In genomic region chr16:32875281-32875680, GRCm38 (mm10) we compare ENCODE assay signal across 6 mouse cellular contexts. TPM values are rescaled to one million over a fixed set of nuclear protein-coding genes. Genes with fewer than 3 reads are reported as not detected.
DNase-seq lines count a peak whose midpoint lies in the region; ATAC-seq and TF ChIP-seq lines count a peak whose summit lies in the region.
"Not testable (repeated sequence)": the region's sequence is repeated elsewhere in the genome, so short reads cannot be mapped to it uniquely, and the experiment has no call there.

No protein-coding gene starts in this region.

- not testable (repeated sequence) for H3K27ac ChIP-seq in CH12.LX (ENCODE audit: insufficient read depth, low read depth); left cerebral cortex, adult 2 months; midbrain, postnatal 0 days (ENCODE audit: low read depth, low read length)
- peak overlapping the region; percentile 42; the same call in 1 of the 2 replicates for H3K27ac ChIP-seq in intestine, postnatal 0 days (ENCODE audit: low read depth, low read length)

- 0 out of 4 replicates have a peak, but pooled peaks of 1 of the 2 experiments have one; percentile 5 for TF ChIP-seq CTCF in CH12.LX (conservative IDR thresholded peaks at IDR 0.05 in 1 of 2, IDR thresholded peaks at IDR 0.05 in 1 of 2; ENCODE audit: low read depth in 2 of 2, low read length in 2 of 2)
- TF ChIP-seq CTCF in intestine, postnatal 0 days (IDR thresholded peaks at IDR 0.05; ENCODE audit: low read depth) = not testable (repeated sequence)
- TF ChIP-seq CTCF in left cerebral cortex, adult 2 months (IDR thresholded peaks at IDR 0.05) = peak; percentile 5
- peak; percentile 21; the same call in 1 of the 2 replicates for TF ChIP-seq CTCF in midbrain, postnatal 0 days (IDR thresholded peaks at IDR 0.05)

- dilution Hi-C loops in CH12.LX (cut with MboI; ENCODE audit: extremely low pct_ligation_motif_present, extremely low pct_unique_long_range_greater_than_20kb, low sequenced_read_pairs) = not testable (repeated sequence)

- not testable (repeated sequence) for H3K9me3 ChIP-seq in CH12.LX (replicated peaks; ENCODE audit: low read length); intestine, postnatal 0 days (ENCODE audit: control insufficient read depth); midbrain, postnatal 0 days (ENCODE audit: low read length)

- ATAC-seq in intestine, postnatal 0 days; midbrain, postnatal 0 days (ENCODE audit: low FRiP score): not testable (repeated sequence)

- H3K79me2 ChIP-seq in CH12.LX (replicated peaks; ENCODE audit: control insufficient read depth, extremely low read depth, insufficient read depth, poor library complexity, severe bottlenecking) = peaks cover 20% of the 10 kb centered on the region

- H3K4me3 ChIP-seq in CH12.LX (replicated peaks in 1 of 3; ENCODE audit: low read depth in 2 of 3, low read length in 2 of 3, poor library complexity in 1 of 3) = peak overlapping the region in 1 of 3 experiments; percentile 90
- not testable (repeated sequence) for H3K4me3 ChIP-seq in intestine, postnatal 0 days (ENCODE audit: low read depth, low read length); left cerebral cortex, adult 2 months; midbrain, postnatal 0 days (ENCODE audit: low read depth, low read length)

- TF ChIP-seq POLR2A in CH12.LX (IDR thresholded peaks at IDR 0.05; ENCODE audit: low read depth, low read length) = not testable (repeated sequence)

- intact Hi-C loops in left cerebral cortex, adult 2 months (cut with DNase I) = loop anchor here (5.0 kb wide), 2 partner anchors 182 to 507 kb away; partner anchors contain the start of genes Iqcg, Rpl35a and Zfp148

- in situ Hi-C loops in CH12.LX (cut with MboI; ENCODE audit: low pct_ligation_motif_present, low pct_unique_long_range_greater_than_20kb, low sequenced_read_pairs) = not testable (repeated sequence)

- H3K4me2 ChIP-seq in CH12.LX (ENCODE audit: insufficient read depth, low read depth, poor library complexity, severe bottlenecking); intestine, postnatal 0 days (replicated peaks; ENCODE audit: low read depth); midbrain, postnatal 0 days (ENCODE audit: low read depth, low read length, poor library complexity, severe bottlenecking): not testable (repeated sequence)

- TF ChIP-seq RAD21 in CH12.LX (IDR thresholded peaks at IDR 0.05; ENCODE audit: low read depth, low read length) = not testable (repeated sequence)

- 64% methylated on average over 1 of the region's 1 CpGs for WGBS in intestine, postnatal 0 days
- WGBS in midbrain, postnatal 0 days = 58% methylated on average over 1 of the region's 1 CpGs

- H3K27me3 ChIP-seq in CH12.LX (replicated peaks); intestine, postnatal 0 days (replicated peaks; ENCODE audit: control insufficient read depth, insufficient read depth, low read length); midbrain, postnatal 0 days (ENCODE audit: insufficient read depth, low read length): not testable (repeated sequence)

- H3K36me3 ChIP-seq in CH12.LX (replicated peaks in 1 of 2; ENCODE audit: control insufficient read depth in 1 of 2, insufficient read depth in 1 of 2, low read length in 1 of 2) = peaks cover 3 to 16% of the 10 kb centered on the region in 2 experiments
- not testable (repeated sequence) for H3K36me3 ChIP-seq in intestine, postnatal 0 days (ENCODE audit: control insufficient read depth, insufficient read depth); midbrain, postnatal 0 days (ENCODE audit: insufficient read depth, low read length)

- not testable (repeated sequence) for H3K9ac ChIP-seq in CH12.LX (ENCODE audit: insufficient read depth, low read depth); intestine, postnatal 0 days (ENCODE audit: low read depth, low read length); midbrain, postnatal 0 days (replicated peaks; ENCODE audit: low read length, poor library complexity, severe bottlenecking)

- not testable (repeated sequence) for TF ChIP-seq EP300 in CH12.LX (IDR thresholded peaks at IDR 0.05; ENCODE audit: low read length)

- H3K4me1 ChIP-seq in CH12.LX (ENCODE audit: control insufficient read depth in 1 of 2, insufficient read depth in 2 of 2) = peaks cover 9 to 67% of the 10 kb centered on the region in 2 experiments
- H3K4me1 ChIP-seq in intestine, postnatal 0 days (replicated peaks; ENCODE audit: control insufficient read depth, insufficient read depth, low read length); midbrain, postnatal 0 days (ENCODE audit: insufficient read depth, low read length): not testable (repeated sequence)

- DNase-seq in 3T3-L1 (ENCODE audit: low read depth, low spot score) (peak; percentile 60), adipocyte (ENCODE audit: low spot score) (peak; percentile 38)
- not testable (repeated sequence) for DNase-seq in CH12.LX (ENCODE audit: extremely low read depth); left cerebral cortex, adult 2 months (ENCODE audit: extremely low spot score in 1 of 2, low spot score in 2 of 2); midbrain, postnatal 0 days (ENCODE audit: low spot score)

TF ChIP-seq in CH12.LX, 34 proteins besides CTCF, POLR2A, EP300 and RAD21:
- TF ChIP-seq ZNF384 (IDR thresholded peaks at IDR 0.05; ENCODE audit: low read depth, low read length) = peak; percentile 46
TF ChIP-seq in CH12.LX: peak in this region for 1; not testable (repeated sequence) for 33.

RNA-seq across cellular contexts. Expression of gene Fyttd1, which starts 2.0 kb away (rescaled TPM):
- total RNA-seq in CH12.LX (2012; rRNA removed) (163 and 168 TPM in 2 replicates), CH12.LX (2014; rRNA removed) (264 and 297 TPM in 2 replicates)
- polyA plus RNA-seq in CH12.LX (2012; ENCODE audit: insufficient read length, low read depth) = 148 and 164 TPM in 2 replicates
- 52.7 and 52.8 TPM in 2 replicates for polyA plus RNA-seq in intestine, postnatal 0 days (2015; fragmentation: Nextera tagmentation; extraction: Ambion mirVana)
- 100 to 1,000 TPM; 112 to 119 TPM for total RNA-seq in left cerebral cortex, adult 2 months (2021)
- 56.9 and 125 TPM in 2 replicates for total RNA-seq in midbrain, postnatal 0 days (2014; rRNA removed)
- 115 and 139 TPM in 2 replicates for polyA plus RNA-seq in midbrain, postnatal 0 days (2015; fragmentation: Nextera tagmentation; extraction: Ambion mirVana)

RNA-seq across cellular contexts. Expression of gene Rubcn, which starts 2.3 kb away (rescaled TPM):
- total RNA-seq in CH12.LX (2012; rRNA removed) = 21.0 and 28.0 TPM in 2 replicates
- total RNA-seq in CH12.LX (2014; rRNA removed) = 38.3 and 40.4 TPM in 2 replicates
- 22.2 and 27.7 TPM in 2 replicates for polyA plus RNA-seq in CH12.LX (2012; ENCODE audit: insufficient read length, low read depth)
- polyA plus RNA-seq in intestine, postnatal 0 days (2015; fragmentation: Nextera tagmentation; extraction: Ambion mirVana) = 8.3 and 8.6 TPM in 2 replicates
- 10 to 100 TPM; 69.8 to 73.7 TPM for total RNA-seq in left cerebral cortex, adult 2 months (2021)
- total RNA-seq in midbrain, postnatal 0 days (2014; rRNA removed) = 75.0 and 84.0 TPM in 2 replicates
- polyA plus RNA-seq in midbrain, postnatal 0 days (2015; fragmentation: Nextera tagmentation; extraction: Ambion mirVana) = 25.5 TPM in 2 replicates

RNA-seq across cellular contexts. Expression of gene Lrch3, which starts 38.6 kb away (rescaled TPM):
- total RNA-seq in CH12.LX (2012; rRNA removed) (11.4 and 11.9 TPM in 2 replicates), CH12.LX (2014; rRNA removed) (15.6 and 16.1 TPM in 2 replicates)
- 16.6 and 20.7 TPM in 2 replicates for polyA plus RNA-seq in CH12.LX (2012; ENCODE audit: insufficient read length, low read depth)
- polyA plus RNA-seq in intestine, postnatal 0 days (2015; fragmentation: Nextera tagmentation; extraction: Ambion mirVana) = 7.8 and 8.4 TPM in 2 replicates
- total RNA-seq in left cerebral cortex, adult 2 months (2021) = 10 to 100 TPM; 37.7 to 39.3 TPM
- 38.9 and 40.6 TPM in 2 replicates for total RNA-seq in midbrain, postnatal 0 days (2014; rRNA removed)
- 23.5 and 25.3 TPM in 2 replicates for polyA plus RNA-seq in midbrain, postnatal 0 days (2015; fragmentation: Nextera tagmentation; extraction: Ambion mirVana)
